Mouse (Mus musculus) stomach, embryonic 14.5 days (tissue): ENCODE measurements around the gene Gm27027. TPM values are rescaled to one million over a fixed set of nuclear protein-coding genes. Genes with fewer than 3 reads are reported as not detected.

Source experiments
- ATAC-seq: fragments of 200-750 bp; cut with Nextera tagmentation; 2 replicates; pipeline ENCODE4 v1.8.0; 2017; ENCODE audit warnings: low read depth, moderate TSS enrichment; ENCODE audit not compliant: insufficient number of reproducible peaks, insufficient read depth, low FRiP score
- H3K27ac ChIP-seq: fragments of 300-500 bp; sonication (generic); 2 replicates; pipeline ENCODE4 v1.5.1; 2014; ENCODE audit warnings: mild to moderate bottlenecking, low read length, moderate library complexity, mixed read lengths
- H3K27me3 ChIP-seq: fragments of 300-500 bp; sonication (generic); 2 replicates; pipeline ENCODE4 v1.6.1; 2014; ENCODE audit warnings: low read length, control low read depth, mixed read lengths; ENCODE audit not compliant: control insufficient read depth, insufficient read depth
- H3K36me3 ChIP-seq: fragments of 300-500 bp; sonication (generic); 2 replicates; pipeline ENCODE4 v1.6.1; 2014; ENCODE audit warnings: mild to moderate bottlenecking, control low read depth, low read length, moderate library complexity, mixed read lengths; ENCODE audit not compliant: control insufficient read depth, insufficient read depth
- H3K4me1 ChIP-seq: fragments of 300-500 bp; sonication (generic); 2 replicates; pipeline ENCODE4 v1.6.1; 2014; ENCODE audit warnings: low read length, control low read depth, mixed read lengths; ENCODE audit not compliant: control insufficient read depth, insufficient read depth
- H3K4me2 ChIP-seq: fragments of 300-500 bp; sonication (generic); replicated peaks from 2 replicates; pipeline ENCODE4 v1.6.1; 2014; ENCODE audit warnings: low read depth, low read length, control low read depth
- H3K4me3 ChIP-seq: fragments of 300-500 bp; sonication (generic); 2 replicates; pipeline ENCODE4 v1.5.1; 2014; ENCODE audit warnings: low read depth, low read length, control low read depth
- H3K9ac ChIP-seq: fragments of 300-500 bp; sonication (generic); replicated peaks from 2 replicates; pipeline ENCODE4 v1.6.1; 2014; ENCODE audit warnings: low read depth, mild to moderate bottlenecking, control low read depth, low read length, moderate library complexity, mixed read lengths
- H3K9me3 ChIP-seq: fragments of 300-500 bp; sonication (generic); 2 replicates; pipeline ENCODE4 v1.6.1; 2016; ENCODE audit warnings: low read depth, low read length, control low read depth; ENCODE audit not compliant: control insufficient read depth
- WGBS: fragments of 180-500 bp; shearing (Covaris S2); extraction: QIAGEN DNeasy Blood & Tissue Kit; methylation state at CpG from one replicate; pipeline ENCODE4 v1.1.7; 2014; 5-methylcytosine and 5-hydroxymethylcytosine counted together
- polyA plus RNA-seq: library from polyadenylated mRNA; unstranded; fragments of >200 nt; fragmentation: Nextera tagmentation; extraction: Ambion mirVana; gene quantifications from 2 replicates; pipeline ENCODE4 v1.2.1, GENCODE M21; 2014

Gm27027 gene
- polyA plus RNA-seq, 1 experiment from 2014 or later = not detected

DNA sequence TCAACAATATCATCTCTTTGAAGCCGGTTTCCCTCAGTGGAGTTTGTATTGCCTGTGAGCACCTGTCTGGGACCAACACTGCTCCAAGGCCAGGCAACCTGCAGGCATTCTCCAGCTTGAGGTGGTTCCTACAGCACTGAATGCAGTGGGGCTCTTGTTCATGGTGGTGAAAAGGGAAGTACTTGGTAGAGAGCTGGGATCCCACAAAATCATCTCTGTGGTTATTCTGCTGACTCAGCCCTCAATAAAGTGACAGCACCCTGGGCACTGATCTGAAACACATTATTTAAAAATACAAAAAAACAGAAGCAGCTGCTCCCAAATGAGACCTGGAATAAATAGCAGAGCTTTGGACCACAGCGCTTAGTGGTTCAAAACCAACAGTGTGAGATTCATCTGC, 7.7 kb downstream of the Gm27027 start:
- Histone ChIP-seq H3K27me3 (no peaks in the 10 kb centered on the region), H3K36me3 (peaks cover 36% of the 10 kb centered on the region), H3K4me3 (no peak overlapping the region), H3K9ac (no peak overlapping the region), H3K4me2 (no peak overlapping the region), H3K9me3 (no peaks in the 10 kb centered on the region), H3K4me1 (0 out of 2 replicates have a peak, but pooled peaks cover 10% of the 10 kb centered on the region), H3K27ac (no peak overlapping the region)
- ATAC-seq = no peak
- WGBS = 93% methylated on average over 2 of the region's 2 CpGs

DNA sequence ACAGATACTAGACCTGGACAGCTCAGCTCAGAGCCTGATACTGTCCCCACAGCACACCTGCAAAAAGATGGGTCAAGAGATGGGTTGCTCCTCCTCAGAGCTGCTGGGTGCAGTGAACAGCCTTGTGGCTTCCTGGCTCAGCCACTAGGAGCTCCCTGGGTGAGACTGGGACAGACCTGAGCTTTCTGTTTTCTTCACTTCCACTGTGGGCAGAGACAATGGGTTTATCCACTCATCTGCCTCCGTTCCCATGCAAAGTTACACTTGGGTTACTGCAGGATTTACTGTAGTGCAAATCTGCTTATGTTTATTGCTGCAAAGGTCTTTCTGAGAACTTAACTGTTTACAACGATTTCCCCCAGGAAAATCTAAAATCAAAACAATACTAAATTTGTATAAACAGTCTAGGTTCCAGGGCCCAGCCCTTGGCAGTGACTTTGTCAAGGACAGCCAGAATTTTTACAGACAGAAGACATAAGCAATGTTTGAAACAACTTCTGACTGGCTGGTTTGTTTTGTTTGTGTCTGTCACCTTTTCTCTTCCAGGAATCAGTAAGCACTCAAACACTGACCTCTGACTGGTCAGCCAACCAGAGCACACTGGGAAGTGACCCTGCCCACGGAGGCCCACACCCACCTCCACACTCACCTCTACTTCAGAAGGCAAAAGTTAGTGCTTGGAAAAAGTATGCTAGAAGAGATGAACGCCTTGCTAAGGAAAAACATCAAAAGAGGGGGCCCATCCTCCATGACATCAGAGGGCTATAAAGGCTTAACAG, 13.5 kb downstream of the Gm27027 start:
- H3K4me2 ChIP-seq = no peak overlapping the region
- ATAC-seq = no peak
- H3K9ac ChIP-seq = no peak overlapping the region
- 66% methylated on average over 4 of the region's 4 CpGs for WGBS
- H3K36me3 ChIP-seq = peaks cover 25% of the 10 kb centered on the region; the same call in 1 of the 2 replicates
- no peaks in the 10 kb centered on the region for H3K9me3 ChIP-seq
- H3K4me3 ChIP-seq = no peak overlapping the region
- no peaks in the 10 kb centered on the region for H3K27me3 ChIP-seq
- H3K27ac ChIP-seq = no peak overlapping the region; the same call in 1 of the 2 replicates
- peaks cover 44% of the 10 kb centered on the region for H3K4me1 ChIP-seq

DNA sequence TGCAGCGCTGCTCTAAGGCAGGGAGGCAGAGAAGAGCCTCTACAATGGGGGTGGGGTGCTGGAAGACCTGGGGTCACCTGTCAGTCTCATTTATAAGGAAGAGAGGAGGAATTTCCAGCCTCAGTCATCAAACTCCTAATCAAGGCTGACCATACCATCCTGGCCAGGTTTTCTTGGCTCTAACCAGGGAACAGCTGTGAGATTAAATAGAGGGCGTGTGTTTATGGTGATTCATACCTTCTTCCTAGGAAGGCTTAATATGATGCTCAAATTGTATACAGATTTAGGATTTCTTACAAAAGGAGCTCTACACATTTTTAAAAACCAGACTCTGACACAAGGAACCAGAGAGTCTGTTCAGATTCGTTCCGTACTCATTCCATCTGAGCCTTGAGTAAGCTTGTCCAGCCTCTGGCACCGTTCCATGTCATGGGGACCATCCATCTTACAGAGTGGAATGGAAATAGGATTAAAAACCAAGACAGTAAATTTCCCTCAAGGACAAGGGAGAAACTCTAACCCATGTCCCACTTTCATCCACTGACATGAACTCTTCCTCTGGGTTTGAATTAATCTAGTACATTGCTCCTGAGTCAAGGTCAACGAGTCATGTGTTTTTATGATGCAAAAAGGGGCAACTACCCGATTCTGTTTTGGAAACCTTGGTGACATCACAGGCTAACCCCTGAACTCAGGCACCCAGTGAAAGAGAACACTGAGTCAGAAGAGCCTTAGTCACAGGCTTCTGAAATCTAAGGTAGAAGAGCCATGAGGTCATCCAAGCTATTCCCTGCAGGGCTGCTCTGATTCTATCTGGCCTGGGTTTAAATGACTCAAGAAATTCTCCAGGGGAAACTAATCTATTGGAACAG, 16.7 kb downstream of the Gm27027 start:
- Histone ChIP-seq H3K27me3 (no peaks in the 10 kb centered on the region), H3K4me1 (peaks cover 57% of the 10 kb centered on the region), H3K4me3 (no peak overlapping the region), H3K9ac (no peak overlapping the region), H3K36me3 (peaks cover 19% of the 10 kb centered on the region; the same call in 1 of the 2 replicates), H3K27ac (peak overlapping the region; percentile 83), H3K4me2 (no peak overlapping the region), H3K9me3 (no peaks in the 10 kb centered on the region)
- no peak for ATAC-seq
- 48% methylated on average over 7 of the region's 7 CpGs for WGBS

DNA sequence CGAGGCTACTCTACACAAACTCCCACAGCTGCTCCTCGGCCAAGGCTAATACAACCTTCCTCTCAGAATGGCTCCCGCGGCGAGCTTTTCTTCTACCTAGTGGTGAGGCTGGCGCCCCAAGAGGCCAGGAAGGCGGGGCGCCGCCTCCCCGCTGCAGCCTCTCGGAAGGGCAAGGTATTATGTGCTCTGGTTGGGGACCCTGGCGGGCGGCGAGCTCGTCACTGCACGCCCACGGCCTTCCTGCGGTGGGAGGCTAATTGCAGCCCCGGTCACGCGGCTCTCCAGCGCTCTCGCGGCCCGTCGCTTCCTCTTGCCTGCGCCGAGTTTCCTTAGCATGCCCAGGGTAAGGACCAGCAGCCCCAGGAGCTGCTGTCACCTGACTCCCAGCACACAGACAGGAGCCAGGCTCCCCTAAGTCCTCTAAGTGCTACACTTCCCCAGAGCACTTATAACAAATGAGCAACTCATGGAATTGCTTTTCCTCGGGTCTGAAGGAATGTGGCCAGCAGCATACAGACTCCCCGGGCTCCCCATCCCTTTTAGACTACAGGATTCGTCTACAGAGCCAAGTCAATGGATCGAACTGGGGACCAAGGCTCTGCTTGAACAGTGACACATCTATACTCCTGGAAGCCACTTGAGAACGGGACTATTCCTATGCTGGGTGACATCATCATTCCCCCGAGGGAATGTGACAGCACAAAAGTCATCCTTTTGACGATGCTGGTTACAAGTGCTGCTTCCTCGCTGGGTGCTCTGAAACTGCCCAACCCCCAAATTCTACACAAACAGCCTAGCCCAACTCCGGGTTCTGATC, 19.5 kb downstream of the Gm27027 start:
- peak overlapping the region; percentile 30 for H3K4me3 ChIP-seq

DNA sequence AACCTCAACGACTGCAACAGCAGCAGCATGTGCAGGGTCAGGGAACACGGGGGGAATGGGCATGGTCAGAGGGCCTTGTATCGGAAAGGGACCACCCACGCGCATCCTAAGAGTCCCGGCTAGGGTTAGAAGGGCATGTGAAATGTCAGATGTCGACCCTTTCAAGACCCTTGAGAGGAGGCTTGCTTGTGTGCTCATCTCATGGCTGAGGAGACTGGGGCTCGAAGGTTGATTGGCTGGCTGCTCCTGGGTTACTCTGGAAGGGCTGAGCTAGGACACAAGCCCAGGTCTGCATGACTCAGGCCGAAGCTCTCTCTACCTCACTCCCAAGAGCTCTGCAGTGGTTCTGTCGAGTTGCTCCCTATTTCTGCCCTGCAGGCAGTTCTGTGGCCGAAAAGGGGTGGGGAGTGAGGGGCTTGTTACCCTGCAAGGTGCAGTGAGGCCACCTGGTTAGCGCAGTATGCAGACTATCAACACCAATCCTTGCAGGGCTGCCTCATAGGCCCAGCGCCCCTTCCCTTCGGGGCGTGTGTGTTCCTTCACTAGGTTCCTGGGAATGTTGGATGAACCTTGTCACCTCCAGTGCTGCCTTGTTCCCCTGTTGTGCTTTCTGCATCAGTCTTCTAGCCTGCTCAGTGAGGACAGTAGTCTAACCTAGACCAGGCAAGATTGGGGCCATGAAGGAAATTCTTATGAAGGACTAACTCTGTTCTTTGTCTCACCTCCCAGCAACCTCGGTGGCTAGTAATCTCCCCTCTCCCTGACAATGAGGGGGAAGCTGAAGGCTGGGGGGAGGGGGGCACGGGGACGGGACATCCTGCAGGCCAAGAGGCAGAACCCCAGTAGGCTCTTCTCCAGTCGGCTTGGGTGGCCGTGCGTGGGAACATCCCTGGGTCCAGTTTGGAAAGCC, 20.4 kb downstream of the Gm27027 start:
- H3K4me1 ChIP-seq = peaks cover 47% of the 10 kb centered on the region
- no peaks in the 10 kb centered on the region for H3K27me3 ChIP-seq
- peak overlapping the region; percentile 84 for H3K27ac ChIP-seq
- H3K4me3 ChIP-seq = peak overlapping the region; percentile 30
- WGBS = 27% methylated on average over 21 of the region's 21 CpGs
- peak overlapping the region; percentile 42; the same call in 1 of the 2 replicates for H3K9ac ChIP-seq
- peak overlapping the region; percentile 58 for H3K4me2 ChIP-seq
- H3K9me3 ChIP-seq = no peaks in the 10 kb centered on the region
- 0 out of 2 replicates have a peak, but pooled peaks have one; percentile 1 for ATAC-seq
- H3K36me3 ChIP-seq = peaks cover 11% of the 10 kb centered on the region; the same call in 1 of the 2 replicates

More for the DNA sequence above, 19.5 kb downstream of the Gm27027 start:
- peaks cover 19% of the 10 kb centered on the region; the same call in 1 of the 2 replicates for H3K36me3 ChIP-seq
- H3K27ac ChIP-seq = peak overlapping the region; percentile 84
- peak; percentile 73 for ATAC-seq
- peak overlapping the region; percentile 42; the same call in 1 of the 2 replicates for H3K9ac ChIP-seq
- peak overlapping the region; percentile 58 for H3K4me2 ChIP-seq
- H3K9me3 ChIP-seq = no peaks in the 10 kb centered on the region
- H3K27me3 ChIP-seq = no peaks in the 10 kb centered on the region
- WGBS = 2% methylated on average over 37 of the region's 37 CpGs
- peaks cover 54% of the 10 kb centered on the region for H3K4me1 ChIP-seq

DNA sequence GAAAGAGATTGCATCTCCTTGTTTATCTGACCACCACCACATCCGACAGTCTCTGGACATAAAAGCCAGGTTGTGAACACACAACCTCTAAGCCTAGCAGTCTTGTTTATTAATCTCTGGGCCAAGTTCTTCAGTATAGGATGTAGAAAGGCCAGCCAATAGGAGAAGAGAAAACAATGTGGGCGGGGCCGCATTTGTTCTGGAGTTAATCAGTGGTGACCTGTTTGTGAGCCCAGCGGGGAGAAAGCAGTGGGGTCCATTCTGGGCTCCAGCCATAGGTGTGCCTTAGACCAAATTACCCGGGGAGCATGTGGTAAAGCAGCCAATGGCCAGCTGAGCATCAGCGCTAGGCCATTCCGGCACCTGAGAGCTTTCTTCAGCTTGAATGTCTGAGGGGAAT, 21.1 kb downstream of the Gm27027 start:
- Histone ChIP-seq H3K27me3 (no peaks in the 10 kb centered on the region), H3K36me3 (peaks cover 4% of the 10 kb centered on the region; the same call in 1 of the 2 replicates), H3K4me3 (no peak overlapping the region), H3K27ac (no peak overlapping the region), H3K9ac (no peak overlapping the region), H3K4me2 (no peak overlapping the region), H3K4me1 (peaks cover 39% of the 10 kb centered on the region), H3K9me3 (no peaks in the 10 kb centered on the region)
- ATAC-seq = no peak
- 39% methylated on average over 7 of the region's 7 CpGs for WGBS

DNA sequence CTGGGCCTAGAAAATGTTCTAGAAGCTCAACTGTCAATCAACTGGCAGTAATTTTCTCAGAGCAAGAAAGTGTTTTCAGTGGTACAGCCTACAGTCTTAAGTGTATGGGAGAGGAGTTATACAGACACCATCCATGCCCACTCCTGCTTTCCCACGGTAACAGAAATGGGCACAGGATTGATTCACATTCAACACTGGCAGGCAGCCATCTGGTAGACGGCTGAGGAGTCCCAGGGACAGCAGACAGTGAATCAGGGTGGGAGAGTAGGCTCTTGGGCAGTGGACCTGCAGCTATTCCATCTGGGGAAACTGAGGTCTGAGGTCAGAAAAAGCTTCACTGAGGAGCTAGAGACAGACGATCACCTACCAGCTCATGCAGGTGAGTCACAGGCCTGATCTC, 24.5 kb downstream of the Gm27027 start:
- no peaks in the 10 kb centered on the region for H3K36me3 ChIP-seq
- no peak overlapping the region for H3K4me2 ChIP-seq
- H3K27ac ChIP-seq = no peak overlapping the region
- H3K4me3 ChIP-seq = no peak overlapping the region
- no peaks in the 10 kb centered on the region for H3K9me3 ChIP-seq
- H3K27me3 ChIP-seq = no peaks in the 10 kb centered on the region
- 83% methylated on average over 3 of the region's 3 CpGs for WGBS
- H3K4me1 ChIP-seq = peaks cover 13% of the 10 kb centered on the region
- no peak for ATAC-seq
- H3K9ac ChIP-seq = no peak overlapping the region
